Mouse (Mus musculus): Measurements from ENCODE around the gene Abraxas1. TPM values are rescaled to one million over a fixed set of nuclear protein-coding genes. Genes with fewer than 3 reads are reported as not detected.

Abraxas1 gene
- polyA plus RNA-seq, 1 experiment from 2014 or later = 22.2 TPM

- H3K27me3 ChIP-seq (ENCODE audit: control insufficient read depth, insufficient read depth, low read length) = no peaks in the 10 kb centered on the region
- WGBS (ENCODE audit: insufficient replicate concordance) = 75% methylated on average over 13 of the region's 13 CpGs
- no peak overlapping the region for H3K4me3 ChIP-seq (ENCODE audit: low read depth, low read length)
- peaks cover 3% of the 10 kb centered on the region; the same call in 1 of the 2 replicates for H3K4me1 ChIP-seq (ENCODE audit: control insufficient read depth, insufficient read depth, low read length)
- H3K36me3 ChIP-seq (ENCODE audit: control insufficient read depth, insufficient read depth, low read length) = peaks cover 16% of the 10 kb centered on the region; the same call in 1 of the 2 replicates
- ATAC-seq (replicated peaks; ENCODE audit: insufficient number of reproducible peaks, low FRiP score, low TSS enrichment) = no peak
- H3K27ac ChIP-seq (ENCODE audit: low read depth, low read length) = no peak overlapping the region
- no peak overlapping the region for H3K4me2 ChIP-seq
- H3K9ac ChIP-seq (ENCODE audit: low read depth, low read length) = no peak overlapping the region
- no peaks in the 10 kb centered on the region for H3K9me3 ChIP-seq (replicated peaks; ENCODE audit: control insufficient read depth, low read length)
Observed at GRCm38 (mm10) chr5:100775778-100776404, 44.9 kb downstream of the Abraxas1 start.

GRCm38 (mm10) chr5:100771575-100771974 lies 49.2 kb downstream of the Abraxas1 start:
- ATAC-seq (replicated peaks; ENCODE audit: insufficient number of reproducible peaks, low FRiP score, low TSS enrichment) = no peak
- WGBS (ENCODE audit: insufficient replicate concordance) = 93% methylated on average over 4 of the region's 4 CpGs
- Histone ChIP-seq H3K9me3 (replicated peaks; ENCODE audit: control insufficient read depth, low read length) (no peaks in the 10 kb centered on the region), H3K4me2 (no peak overlapping the region), H3K4me3 (ENCODE audit: low read depth, low read length) (no peak overlapping the region), H3K27me3 (ENCODE audit: control insufficient read depth, insufficient read depth, low read length) (no peaks in the 10 kb centered on the region), H3K36me3 (ENCODE audit: control insufficient read depth, insufficient read depth, low read length) (peaks cover 23% of the 10 kb centered on the region; the same call in 1 of the 2 replicates), H3K4me1 (ENCODE audit: control insufficient read depth, insufficient read depth, low read length) (peaks cover 3% of the 10 kb centered on the region; the same call in 1 of the 2 replicates), H3K27ac (ENCODE audit: low read depth, low read length) (no peak overlapping the region), H3K9ac (ENCODE audit: low read depth, low read length) (no peak overlapping the region)

GRCm38 (mm10) chr5:100766026-100766425 lies 54.7 kb downstream of the Abraxas1 start:
- peaks cover 30% of the 10 kb centered on the region for H3K36me3 ChIP-seq (ENCODE audit: control insufficient read depth, insufficient read depth, low read length)

GRCm38 (mm10) chr5:100761736-100762135 lies 59.0 kb downstream of the Abraxas1 start:
- no peaks in the 10 kb centered on the region for H3K9me3 ChIP-seq (replicated peaks; ENCODE audit: control insufficient read depth, low read length)
- 83% methylated on average over 7 of the region's 7 CpGs for WGBS (ENCODE audit: insufficient replicate concordance)
- H3K36me3 ChIP-seq (ENCODE audit: control insufficient read depth, insufficient read depth, low read length) = peaks cover 17% of the 10 kb centered on the region
- H3K4me2 ChIP-seq = no peak overlapping the region
- no peak overlapping the region for H3K9ac ChIP-seq (ENCODE audit: low read depth, low read length)
- no peak overlapping the region for H3K27ac ChIP-seq (ENCODE audit: low read depth, low read length)
- H3K27me3 ChIP-seq (ENCODE audit: control insufficient read depth, insufficient read depth, low read length) = no peaks in the 10 kb centered on the region
- no peak for ATAC-seq (replicated peaks; ENCODE audit: insufficient number of reproducible peaks, low FRiP score, low TSS enrichment)
- no peaks in the 10 kb centered on the region for H3K4me1 ChIP-seq (ENCODE audit: control insufficient read depth, insufficient read depth, low read length)
- no peak overlapping the region for H3K4me3 ChIP-seq (ENCODE audit: low read depth, low read length)

More at GRCm38 (mm10) chr5:100766026-100766425, 54.7 kb downstream of the Abraxas1 start:
- Histone ChIP-seq H3K9ac (ENCODE audit: low read depth, low read length) (no peak overlapping the region), H3K4me3 (ENCODE audit: low read depth, low read length) (no peak overlapping the region), H3K4me1 (ENCODE audit: control insufficient read depth, insufficient read depth, low read length) (no peaks in the 10 kb centered on the region), H3K27ac (ENCODE audit: low read depth, low read length) (no peak overlapping the region), H3K9me3 (replicated peaks; ENCODE audit: control insufficient read depth, low read length) (no peaks in the 10 kb centered on the region), H3K4me2 (no peak overlapping the region), H3K27me3 (ENCODE audit: control insufficient read depth, insufficient read depth, low read length) (no peaks in the 10 kb centered on the region)
- 89% methylated on average over 7 of the region's 7 CpGs for WGBS (ENCODE audit: insufficient replicate concordance)
- no peak for ATAC-seq (replicated peaks; ENCODE audit: insufficient number of reproducible peaks, low FRiP score, low TSS enrichment)

- whole genome bisulfite sequencing (ENCODE audit: insufficient replicate concordance) = 85% methylated on average over 10 of the region's 10 CpGs
- Histone ChIP-seq H3K4me1 (ENCODE audit: control insufficient read depth, insufficient read depth, low read length) (no peaks in the 10 kb centered on the region), H3K27me3 (ENCODE audit: control insufficient read depth, insufficient read depth, low read length) (no peaks in the 10 kb centered on the region), H3K4me2 (no peak overlapping the region), H3K4me3 (ENCODE audit: low read depth, low read length) (no peak overlapping the region), H3K36me3 (ENCODE audit: control insufficient read depth, insufficient read depth, low read length) (peaks cover 5% of the 10 kb centered on the region), H3K9me3 (replicated peaks; ENCODE audit: control insufficient read depth, low read length) (no peaks in the 10 kb centered on the region), H3K27ac (ENCODE audit: low read depth, low read length) (no peak overlapping the region), H3K9ac (ENCODE audit: low read depth, low read length) (no peak overlapping the region)
- ATAC-seq (replicated peaks; ENCODE audit: insufficient number of reproducible peaks, low FRiP score, low TSS enrichment) = no peak
Observed at GRCm38 (mm10) chr5:100760049-100760663, 60.6 kb downstream of the Abraxas1 start.

- H3K4me3 ChIP-seq (ENCODE audit: low read depth, low read length) = no peak overlapping the region
- WGBS (ENCODE audit: insufficient replicate concordance) = 92% methylated on average over 5 of the region's 5 CpGs
- H3K4me1 ChIP-seq (ENCODE audit: control insufficient read depth, insufficient read depth, low read length) = no peaks in the 10 kb centered on the region
- no peak overlapping the region for H3K9ac ChIP-seq (ENCODE audit: low read depth, low read length)
- no peak overlapping the region for H3K27ac ChIP-seq (ENCODE audit: low read depth, low read length)
- H3K9me3 ChIP-seq (replicated peaks; ENCODE audit: control insufficient read depth, low read length) = no peaks in the 10 kb centered on the region
- no peak for ATAC-seq (replicated peaks; ENCODE audit: insufficient number of reproducible peaks, low FRiP score, low TSS enrichment)
- H3K36me3 ChIP-seq (ENCODE audit: control insufficient read depth, insufficient read depth, low read length) = no peaks in the 10 kb centered on the region
- H3K27me3 ChIP-seq (ENCODE audit: control insufficient read depth, insufficient read depth, low read length) = no peaks in the 10 kb centered on the region
- no peak overlapping the region for H3K4me2 ChIP-seq
Observed at GRCm38 (mm10) chr5:100758121-100758520, 62.6 kb downstream of the Abraxas1 start.

Other genes starting within 250 kb of the Abraxas1 start
- 7.1 and 8.2 TPM in 2 replicates for gene Plac8, start 248.7 kb downstream of the Abraxas1 start, polyA plus RNA-seq (2014; fragmentation: Nextera tagmentation; extraction: Ambion mirVana)
- 64.3 and 70.8 TPM in 2 replicates for gene Coq2, start 145.8 kb downstream of the Abraxas1 start, polyA plus RNA-seq (2014; fragmentation: Nextera tagmentation; extraction: Ambion mirVana)
- gene Hpse, start 101.2 kb downstream of the Abraxas1 start, polyA plus RNA-seq (2014; fragmentation: Nextera tagmentation; extraction: Ambion mirVana) = 1.1 and 1.7 TPM in 2 replicates
- 13.1 and 15.3 TPM in 2 replicates for gene Helq, start 22.4 kb downstream of the Abraxas1 start, polyA plus RNA-seq (2014; fragmentation: Nextera tagmentation; extraction: Ambion mirVana)
- 137 and 158 TPM in 2 replicates for gene Mrps18c, start 22.3 kb downstream of the Abraxas1 start, polyA plus RNA-seq (2014; fragmentation: Nextera tagmentation; extraction: Ambion mirVana)
- gene Gpat3, start 24.7 kb upstream of the Abraxas1 start, polyA plus RNA-seq (2014; fragmentation: Nextera tagmentation; extraction: Ambion mirVana) = 6.9 and 7.4 TPM in 2 replicates